Mouse (Mus musculus) hindbrain, embryonic 12.5 days (tissue): ENCODE data around the gene Atg9b. TPM values are rescaled to one million over a fixed set of nuclear protein-coding genes. Genes with fewer than 3 reads are reported as not detected.

Source experiments
- ATAC-seq: fragments of 200-750 bp; cut with Nextera tagmentation; 2 replicates; pipeline ENCODE4 v1.8.0; 2017; ENCODE audit warnings: moderate TSS enrichment; ENCODE audit not compliant: low FRiP score
- H3K27ac ChIP-seq: fragments of 300-500 bp; sonication (generic); 2 replicates; pipeline ENCODE4 v1.5.1; 2016; ENCODE audit warnings: mild to moderate bottlenecking
- H3K27me3 ChIP-seq: fragments of 300-500 bp; sonication (generic); 2 replicates; pipeline ENCODE4 v1.6.1; 2016; ENCODE audit warnings: mild to moderate bottlenecking
- H3K36me3 ChIP-seq: fragments of 300-500 bp; sonication (generic); 2 replicates; pipeline ENCODE4 v1.6.1; 2016; ENCODE audit warnings: mild to moderate bottlenecking
- H3K4me1 ChIP-seq: fragments of 300-500 bp; sonication (generic); 2 replicates; pipeline ENCODE4 v1.6.1; 2016
- H3K4me2 ChIP-seq: fragments of 300-500 bp; sonication (generic); replicated peaks from 2 replicates; pipeline ENCODE4 v1.6.1; 2016; ENCODE audit warnings: mild to moderate bottlenecking
- H3K4me3 ChIP-seq: fragments of 300-500 bp; sonication (generic); 2 replicates; pipeline ENCODE4 v1.5.1; 2016; ENCODE audit warnings: mild to moderate bottlenecking
- H3K9ac ChIP-seq: fragments of 300-500 bp; sonication (generic); 2 replicates; pipeline ENCODE4 v1.6.1; 2016; ENCODE audit warnings: mild to moderate bottlenecking, moderate library complexity
- H3K9me3 ChIP-seq: fragments of 300-500 bp; sonication (generic); replicated peaks from 2 replicates; pipeline ENCODE4 v1.6.1; 2016; ENCODE audit warnings: mild to moderate bottlenecking
- WGBS: fragments of 180-500 bp; shearing (Covaris S2); methylation state at CpG from one replicate; pipeline ENCODE4 v1.1.7; 2016; 5-methylcytosine and 5-hydroxymethylcytosine counted together
- polyA plus RNA-seq: library from polyadenylated mRNA; unstranded; fragments of >200 nt; fragmentation: Nextera tagmentation; extraction: Ambion mirVana; gene quantifications from 2 replicates; pipeline ENCODE4 v1.2.1, GENCODE M21; 2016

Gene Atg9b
- polyA plus RNA-seq: 0.35 and 0.46 TPM in 2 replicates

DNA sequence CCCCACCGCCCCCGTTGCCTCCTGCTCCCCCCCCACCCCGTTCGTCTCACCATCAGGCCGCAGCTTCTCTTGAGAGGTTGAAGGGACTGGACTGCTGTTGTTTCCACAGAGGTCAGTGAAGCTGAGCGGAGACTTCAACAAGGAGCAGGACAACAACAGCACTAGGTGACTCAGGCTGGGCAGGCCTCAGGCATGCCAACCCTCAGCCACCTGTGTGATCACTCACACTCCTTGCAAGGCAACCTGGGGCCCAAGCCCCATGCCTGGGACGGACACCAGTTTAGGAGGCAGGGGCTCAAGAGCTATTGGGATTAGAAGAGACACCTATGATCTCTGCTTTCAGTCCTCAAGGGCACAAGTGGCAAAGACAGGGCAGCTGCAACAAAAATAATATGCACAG lies at the start of gene Atg9b:
Atg9b (minus strand) TSS at position 280 of the 400 bp plus-strand sequence.
- Histone ChIP-seq H3K9ac (no peak within 1 kb of the TSS), H3K9me3 (no peaks in the 10 kb centered on the region), H3K36me3 (no peaks in the 10 kb centered on the region), H3K4me2 (no peak within 1 kb of the TSS), H3K4me1 (peaks cover 16% of the 10 kb centered on the region), H3K27ac (no peak within 1 kb of the TSS), H3K4me3 (no peak within 1 kb of the TSS), H3K27me3 (peaks cover 30% of the 10 kb centered on the region)
- 83% methylated on average over 7 of the region's 7 CpGs for WGBS
- no peak for ATAC-seq

DNA sequence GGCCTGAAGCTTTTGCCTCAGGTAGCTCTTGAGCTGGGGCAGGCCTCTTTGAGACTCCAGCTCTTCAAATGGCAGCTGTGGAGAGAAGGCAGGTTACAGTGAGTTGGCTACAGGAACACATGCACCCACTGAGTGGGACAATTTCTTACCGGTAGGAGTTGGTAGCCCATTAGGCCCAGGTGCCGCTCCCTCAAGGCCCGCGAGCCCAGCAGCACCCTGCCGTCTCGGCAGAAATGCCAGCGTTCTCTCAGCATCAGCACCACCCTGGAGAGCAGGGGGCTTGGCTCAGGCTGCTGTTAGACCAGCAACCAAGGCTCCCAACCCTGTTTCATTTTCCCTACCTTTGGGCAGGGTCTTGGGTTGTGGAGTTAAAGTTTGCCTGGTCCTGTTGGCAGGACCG lies 49.2 kb upstream of the Atg9b start:
- ATAC-seq: no peak

DNA sequence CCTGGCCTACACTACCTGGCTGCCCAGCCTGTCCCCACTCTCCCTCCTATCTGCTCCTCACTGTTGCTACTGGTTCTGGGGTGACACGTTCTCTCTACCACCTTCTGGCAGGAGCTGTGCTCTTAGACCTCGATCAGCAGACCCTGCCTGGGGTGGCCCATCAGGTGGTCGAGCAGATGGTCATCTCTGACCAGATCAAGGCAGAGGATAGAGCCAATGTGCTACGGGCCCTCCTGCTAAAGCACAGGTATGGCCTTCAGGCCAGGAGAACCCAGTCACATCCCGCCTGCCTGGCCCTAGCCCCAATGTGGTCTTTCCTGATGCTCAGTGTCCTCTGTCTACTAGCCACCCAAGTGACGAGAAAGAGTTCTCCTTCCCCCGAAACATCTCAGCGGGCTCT lies 42.0 kb upstream of the Atg9b start:
- Histone ChIP-seq H3K27ac (no peak overlapping the region), H3K4me2 (no peak overlapping the region), H3K4me3 (no peak overlapping the region), H3K36me3 (peaks cover 73% of the 10 kb centered on the region), H3K4me1 (no peaks in the 10 kb centered on the region), H3K27me3 (no peaks in the 10 kb centered on the region), H3K9me3 (no peaks in the 10 kb centered on the region), H3K9ac (no peak overlapping the region)
- ATAC-seq: no peak
- WGBS: 91% methylated on average over 8 of the region's 8 CpGs

More for the DNA sequence above, 49.2 kb upstream of the Atg9b start:
- no peak overlapping the region for H3K4me3 ChIP-seq
- WGBS: 94% methylated on average over 8 of the region's 8 CpGs
- H3K4me1 ChIP-seq: peaks cover 19% of the 10 kb centered on the region
- H3K27me3 ChIP-seq: no peaks in the 10 kb centered on the region
- no peaks in the 10 kb centered on the region for H3K9me3 ChIP-seq
- H3K27ac ChIP-seq: no peak overlapping the region
- no peak overlapping the region for H3K9ac ChIP-seq
- peaks cover 45% of the 10 kb centered on the region for H3K36me3 ChIP-seq
- H3K4me2 ChIP-seq: no peak overlapping the region

DNA sequence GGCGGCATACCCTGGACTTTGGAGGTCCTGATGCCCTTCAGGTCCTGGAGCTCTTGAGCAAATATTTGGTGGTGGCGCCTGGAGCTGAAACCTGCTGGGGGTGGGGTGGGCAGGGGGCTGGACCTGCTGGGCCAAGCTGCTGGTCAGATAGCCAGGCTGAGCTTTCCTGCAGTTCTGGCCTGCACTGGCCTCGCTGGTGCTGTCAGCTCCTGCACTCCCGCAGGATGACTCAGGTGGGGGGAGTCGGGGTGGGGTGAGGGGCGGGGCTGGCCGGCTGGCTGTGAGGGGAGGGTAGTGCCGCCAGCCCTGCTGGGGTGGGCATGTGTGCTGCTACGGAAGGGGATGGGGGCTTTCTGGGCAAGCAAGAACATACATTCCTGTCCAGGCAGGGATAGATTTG lies 36.7 kb upstream of the Atg9b start:
- H3K4me2 ChIP-seq: peak overlapping the region; percentile 80; the same call in 1 of the 2 replicates
- peaks cover 44% of the 10 kb centered on the region for H3K36me3 ChIP-seq
- peaks cover 47% of the 10 kb centered on the region for H3K4me1 ChIP-seq
- H3K4me3 ChIP-seq: no peak overlapping the region
- H3K9me3 ChIP-seq: no peaks in the 10 kb centered on the region
- no peak for ATAC-seq
- 19% methylated on average over 9 of the region's 9 CpGs for WGBS
- no peak overlapping the region for H3K27ac ChIP-seq
- no peak overlapping the region for H3K9ac ChIP-seq
- peaks cover 13% of the 10 kb centered on the region; the same call in 1 of the 2 replicates for H3K27me3 ChIP-seq

DNA sequence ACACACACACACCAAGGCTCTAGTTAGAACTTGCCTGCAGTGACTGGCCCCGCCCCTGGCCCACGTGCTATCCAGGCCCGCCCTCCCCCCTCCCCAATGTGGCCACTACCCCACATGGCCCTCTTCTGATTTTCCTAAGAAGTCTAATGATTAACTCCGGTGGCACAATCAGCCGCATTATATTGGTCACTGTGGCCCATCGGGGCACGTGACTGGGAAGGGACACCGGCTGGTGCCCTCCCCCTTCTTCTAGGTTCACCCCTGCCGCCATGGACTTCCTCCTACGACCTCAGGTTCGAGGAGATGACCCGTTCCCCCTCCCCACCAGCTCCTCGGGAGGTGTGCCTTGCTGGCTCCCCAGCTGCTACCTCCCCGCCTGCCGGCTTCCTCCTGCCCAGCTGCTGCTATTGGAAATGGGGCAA lies 36.0 kb upstream of the Atg9b start:
- H3K9ac ChIP-seq: peak overlapping the region; percentile 28; the same call in 1 of the 2 replicates
- H3K4me3 ChIP-seq: no peak overlapping the region
- H3K4me1 ChIP-seq: peaks cover 48% of the 10 kb centered on the region
- no peaks in the 10 kb centered on the region for H3K9me3 ChIP-seq
- H3K27ac ChIP-seq: no peak overlapping the region
- WGBS: 5% methylated on average over 15 of the region's 15 CpGs
- peaks cover 38% of the 10 kb centered on the region for H3K36me3 ChIP-seq
- ATAC-seq: no peak
- H3K4me2 ChIP-seq: peak overlapping the region; percentile 80
- peaks cover 13% of the 10 kb centered on the region; the same call in 1 of the 2 replicates for H3K27me3 ChIP-seq

DNA sequence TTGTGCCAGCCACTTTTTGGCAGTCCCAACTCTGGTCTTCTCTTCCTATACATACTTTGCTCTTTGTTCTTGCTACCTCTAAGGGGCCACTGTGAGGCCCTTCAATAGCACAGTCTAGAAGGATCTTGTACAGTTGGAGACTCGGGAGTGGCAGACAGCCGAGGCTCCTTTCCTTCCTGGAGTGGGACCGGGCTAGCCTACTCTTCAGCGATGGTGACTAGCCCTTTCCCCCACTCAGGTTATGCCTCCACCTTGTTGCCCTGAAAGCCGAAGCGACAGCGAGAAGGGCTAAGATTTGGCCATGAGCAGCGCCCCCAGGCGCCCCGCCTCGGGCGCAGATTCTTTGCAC lies 35.3 kb upstream of the Atg9b start:
- H3K4me2 ChIP-seq: peak overlapping the region; percentile 80
- WGBS: 11% methylated on average over 12 of the region's 12 CpGs
- H3K27ac ChIP-seq: no peak overlapping the region
- no peak for ATAC-seq
- no peak overlapping the region for H3K4me3 ChIP-seq
- H3K4me1 ChIP-seq: peaks cover 56% of the 10 kb centered on the region
- peaks cover 30% of the 10 kb centered on the region for H3K36me3 ChIP-seq
- H3K9me3 ChIP-seq: no peaks in the 10 kb centered on the region
- no peak overlapping the region for H3K9ac ChIP-seq
- peaks cover 13% of the 10 kb centered on the region; the same call in 1 of the 2 replicates for H3K27me3 ChIP-seq

DNA sequence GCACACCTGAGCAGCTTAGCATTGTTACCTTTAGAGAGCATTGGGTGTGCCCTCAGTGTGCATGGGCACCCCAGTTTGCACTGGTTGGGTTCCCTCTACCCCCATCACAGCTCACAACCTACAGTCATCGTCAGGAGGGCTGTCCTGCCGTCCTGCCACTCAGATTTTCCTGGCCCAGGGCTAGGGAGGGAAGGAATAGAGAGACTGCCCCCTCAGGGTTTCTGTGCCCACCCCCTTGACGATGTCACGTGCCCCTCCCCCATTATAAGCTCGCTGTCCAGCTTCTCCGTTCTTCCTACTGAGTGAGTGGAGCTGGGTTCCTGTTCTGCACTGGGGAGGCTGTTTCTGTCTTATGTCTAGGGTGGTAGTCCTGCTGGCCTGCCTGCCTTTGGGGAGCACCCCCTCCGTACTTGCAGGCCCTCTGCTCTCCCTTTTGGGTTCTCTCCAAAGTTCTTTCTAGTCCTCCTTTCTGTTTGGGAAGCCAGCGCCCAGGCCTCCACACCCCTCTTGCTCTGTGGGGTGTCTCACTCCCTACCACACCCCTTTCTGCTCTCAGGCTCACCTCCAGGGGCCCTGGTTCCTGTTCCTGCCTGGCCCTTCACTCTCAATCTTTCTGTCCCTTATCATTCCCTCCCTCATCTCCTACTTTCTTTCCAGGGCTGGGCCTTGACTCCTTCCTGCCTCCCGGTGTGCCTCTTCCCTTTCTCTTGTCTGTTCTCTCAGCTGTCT lies 34.8 kb upstream of the Atg9b start:
- 0 out of 2 replicates have a peak overlapping the region, but pooled peaks have one; percentile 69 for H3K9ac ChIP-seq
- no peaks in the 10 kb centered on the region for H3K9me3 ChIP-seq
- peak overlapping the region; percentile 57; the same call in 1 of the 2 replicates for H3K4me3 ChIP-seq
- ATAC-seq: no peak
- H3K4me2 ChIP-seq: peak overlapping the region; percentile 80
- H3K27ac ChIP-seq: no peak overlapping the region
- peaks cover 25% of the 10 kb centered on the region for H3K36me3 ChIP-seq
- peaks cover 13% of the 10 kb centered on the region; the same call in 1 of the 2 replicates for H3K27me3 ChIP-seq
- peaks cover 61% of the 10 kb centered on the region for H3K4me1 ChIP-seq
- 10% methylated on average over 9 of the region's 9 CpGs for WGBS

DNA sequence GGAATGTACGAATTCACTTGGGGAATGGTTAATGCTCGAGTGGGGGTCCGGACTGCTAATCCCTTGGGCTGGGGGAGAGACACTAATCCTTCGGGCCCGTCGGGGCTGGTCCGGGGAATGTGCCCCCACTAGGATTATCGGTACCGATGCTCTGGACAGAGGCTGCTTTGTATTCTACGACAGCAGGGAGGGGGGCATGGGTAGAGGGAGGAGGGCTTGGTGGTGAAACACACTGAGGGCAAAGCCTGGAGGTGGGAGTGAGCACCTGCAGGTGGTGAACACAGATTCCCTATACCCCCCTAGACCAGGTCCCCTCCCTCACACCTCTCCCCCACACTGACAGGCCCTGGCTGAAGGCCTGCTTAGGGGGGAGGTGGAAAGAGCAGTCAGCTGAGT lies 34.1 kb upstream of the Atg9b start:
- H3K4me1 ChIP-seq: peaks cover 61% of the 10 kb centered on the region

DNA sequence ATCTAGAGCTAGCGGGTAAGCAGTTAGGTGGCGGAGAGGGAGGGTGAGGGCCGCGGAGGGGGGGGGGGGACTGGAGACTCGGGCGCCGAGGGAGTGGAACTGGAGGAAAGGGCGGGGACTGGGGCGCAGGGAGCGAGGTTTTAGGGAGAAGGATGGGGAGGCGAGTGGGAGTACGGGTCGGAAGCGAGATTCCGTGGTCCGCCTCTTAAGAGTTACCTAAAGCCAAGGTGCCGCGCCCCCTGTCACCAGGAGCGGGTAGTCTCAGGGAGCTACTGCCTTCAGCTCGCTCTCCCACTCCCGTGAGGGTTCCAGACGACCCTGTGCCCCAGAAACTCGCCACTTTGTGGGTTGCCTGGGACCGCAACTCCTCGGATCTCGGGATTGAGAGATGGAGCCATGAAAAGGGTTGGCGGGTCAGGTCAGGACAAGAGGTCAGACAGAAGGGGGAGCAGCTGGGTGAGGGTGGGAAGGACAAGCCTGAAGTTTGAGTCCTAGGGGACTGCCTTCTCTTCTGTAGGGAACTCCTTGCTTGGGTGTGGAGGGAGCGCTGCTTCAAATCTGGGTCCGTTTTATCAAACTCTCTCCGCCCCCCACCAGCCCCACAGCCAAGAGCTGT lies 33.6 kb upstream of the Atg9b start:
- Histone ChIP-seq H3K9ac (peak overlapping the region; percentile 69), H3K27ac (peak overlapping the region; percentile 90; the same call in 1 of the 2 replicates), H3K9me3 (no peaks in the 10 kb centered on the region), H3K27me3 (peaks cover 13% of the 10 kb centered on the region; the same call in 1 of the 2 replicates), H3K4me3 (peak overlapping the region; percentile 57), H3K4me1 (peaks cover 61% of the 10 kb centered on the region), H3K4me2 (peak overlapping the region; percentile 80), H3K36me3 (peaks cover 19% of the 10 kb centered on the region)
- ATAC-seq: no peak
- WGBS: under 1% methylated on average over 24 of the region's 30 CpGs

More for the DNA sequence above, 34.1 kb upstream of the Atg9b start:
- H3K27ac ChIP-seq: peak overlapping the region; percentile 90; the same call in 1 of the 2 replicates
- H3K9me3 ChIP-seq: no peaks in the 10 kb centered on the region
- peaks cover 13% of the 10 kb centered on the region; the same call in 1 of the 2 replicates for H3K27me3 ChIP-seq
- H3K36me3 ChIP-seq: peaks cover 19% of the 10 kb centered on the region
- ATAC-seq: no peak
- 1% methylated on average over 10 of the region's 10 CpGs for WGBS
- peak overlapping the region; percentile 57 for H3K4me3 ChIP-seq
- H3K4me2 ChIP-seq: peak overlapping the region; percentile 80
- H3K9ac ChIP-seq: peak overlapping the region; percentile 69

DNA sequence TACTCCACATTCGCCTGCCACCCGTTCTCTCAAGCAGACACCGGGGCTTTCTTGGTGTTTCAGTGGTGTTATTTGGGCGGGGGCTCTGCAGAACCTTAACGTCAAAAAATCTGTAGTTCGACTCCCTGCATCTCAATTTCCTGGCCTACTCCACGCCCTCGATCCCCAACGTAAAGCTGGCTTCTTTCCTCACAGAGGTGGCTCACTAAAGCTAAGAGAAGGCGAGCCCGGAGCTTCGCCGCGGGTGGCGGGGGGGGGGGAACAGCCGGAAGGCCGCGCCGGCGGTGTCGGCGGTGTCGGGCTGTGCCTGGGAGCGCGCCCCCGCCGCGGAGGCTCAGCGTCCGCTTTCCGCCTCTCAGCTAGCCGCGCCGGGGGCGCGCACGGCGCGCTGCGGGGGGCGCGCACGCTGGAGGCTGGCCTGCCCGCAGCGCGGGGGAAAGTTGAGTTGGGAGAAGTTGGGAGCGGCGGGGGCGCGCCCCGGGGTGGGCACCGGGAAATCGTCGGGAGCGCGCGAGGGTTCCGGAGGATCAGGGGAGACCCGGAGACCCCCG lies 33.0 kb upstream of the Atg9b start:
- Histone ChIP-seq H3K9me3 (no peaks in the 10 kb centered on the region), H3K27me3 (peaks cover 13% of the 10 kb centered on the region; the same call in 1 of the 2 replicates), H3K4me3 (peak overlapping the region; percentile 57), H3K27ac (peak overlapping the region; percentile 90), H3K36me3 (peaks cover 20% of the 10 kb centered on the region), H3K9ac (peak overlapping the region; percentile 69), H3K4me1 (peaks cover 61% of the 10 kb centered on the region), H3K4me2 (peak overlapping the region; percentile 80)
- no peak for ATAC-seq
- under 1% methylated on average over 55 of the region's 60 CpGs for WGBS

DNA sequence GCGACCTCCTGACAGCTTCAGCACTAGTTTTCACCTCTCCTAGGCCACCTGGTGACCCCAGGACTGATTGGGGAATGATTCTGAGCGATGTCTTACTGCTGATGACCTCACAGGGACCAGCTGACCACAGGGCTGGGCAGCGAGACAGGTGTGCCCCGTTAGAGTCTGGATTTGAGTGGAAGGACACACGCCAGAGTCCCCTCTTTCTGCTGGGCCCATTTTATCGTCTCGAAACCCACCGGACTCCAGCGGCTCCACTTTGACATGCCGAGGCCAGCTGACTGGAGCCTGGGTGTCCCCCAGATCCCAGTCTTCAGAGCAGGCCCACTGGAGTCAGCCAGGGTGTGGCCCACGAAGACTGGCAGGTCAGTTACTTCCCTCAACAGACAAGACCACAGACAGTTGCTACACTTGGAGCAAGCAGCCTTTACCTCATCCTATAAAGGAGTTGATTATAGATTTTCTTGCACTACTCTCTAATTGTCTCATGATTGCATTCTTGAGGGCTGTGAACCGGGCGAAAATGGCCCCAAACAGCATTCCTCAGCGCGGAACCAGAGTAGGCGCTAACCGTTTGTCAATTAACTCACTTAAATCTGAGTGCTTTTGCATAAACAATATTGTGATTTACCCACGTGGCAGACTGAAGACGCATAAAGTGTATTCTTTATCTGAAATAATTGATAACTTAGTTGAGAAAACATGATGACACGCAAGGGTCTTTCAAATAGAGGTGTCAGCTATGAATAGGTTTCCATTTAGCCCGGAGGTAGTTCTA lies 32.2 kb upstream of the Atg9b start:
- 13% methylated on average over 21 of the region's 21 CpGs for WGBS
- Histone ChIP-seq H3K4me2 (peak overlapping the region; percentile 80), H3K9me3 (no peaks in the 10 kb centered on the region), H3K4me3 (peak overlapping the region; percentile 57), H3K36me3 (peaks cover 20% of the 10 kb centered on the region), H3K27me3 (peaks cover 13% of the 10 kb centered on the region; the same call in 1 of the 2 replicates), H3K27ac (peak overlapping the region; percentile 90), H3K4me1 (peaks cover 61% of the 10 kb centered on the region), H3K9ac (peak overlapping the region; percentile 72)
- 0 out of 2 replicates have a peak, but pooled peaks have one; percentile 1 for ATAC-seq
